Mouse (Mus musculus) forebrain, embryonic 16.5 days (tissue): ENCODE measurements around the gene Ifitm5. TPM values are rescaled to one million over a fixed set of nuclear protein-coding genes. Genes with fewer than 3 reads are reported as not detected.

Source experiments
- ATAC-seq: fragments of 200-750 bp; cut with Nextera tagmentation; 2 replicates; pipeline ENCODE4 v1.8.0; 2017; ENCODE audit warnings: mild to moderate bottlenecking, moderate library complexity
- H3K27ac ChIP-seq: fragments of 300-500 bp; sonication (generic); 2 replicates; pipeline ENCODE4 v1.5.1; 2014; ENCODE audit warnings: low read length, control low read depth
- H3K27me3 ChIP-seq: fragments of 300-500 bp; sonication (generic); replicated peaks from 2 replicates; pipeline ENCODE4 v1.6.1; 2014; ENCODE audit warnings: low read length; ENCODE audit not compliant: control insufficient read depth, insufficient read depth
- H3K36me3 ChIP-seq: fragments of 300-500 bp; sonication (generic); 2 replicates; pipeline ENCODE4 v1.6.1; 2014; ENCODE audit not compliant: control insufficient read depth, insufficient read depth
- H3K4me1 ChIP-seq: fragments of 300-500 bp; sonication (generic); replicated peaks from 2 replicates; pipeline ENCODE4 v1.6.1; 2014; ENCODE audit warnings: low read length; ENCODE audit not compliant: control insufficient read depth, insufficient read depth
- H3K4me2 ChIP-seq: fragments of 300-500 bp; sonication (generic); 2 replicates; pipeline ENCODE4 v1.6.1; 2014; ENCODE audit warnings: mild to moderate bottlenecking, low read length, control low read depth
- H3K4me3 ChIP-seq: fragments of 300-500 bp; sonication (generic); replicated peaks from 2 replicates; pipeline ENCODE4 v1.5.1; 2014; ENCODE audit warnings: mild to moderate bottlenecking, low read length, control low read depth
- H3K9ac ChIP-seq: fragments of 300-500 bp; sonication (generic); replicated peaks from 2 replicates; pipeline ENCODE4 v1.6.1; 2014; ENCODE audit warnings: low read depth, low read length, control low read depth
- H3K9me3 ChIP-seq: fragments of 300-500 bp; sonication (generic); 2 replicates; pipeline ENCODE4 v1.6.1; 2016; ENCODE audit warnings: low read length; ENCODE audit not compliant: control insufficient read depth
- WGBS: fragments of 180-500 bp; shearing (Covaris S2); extraction: QIAGEN DNeasy Blood & Tissue Kit; methylation state at CpG from one replicate; pipeline ENCODE4 v1.1.7; 2014; 5-methylcytosine and 5-hydroxymethylcytosine counted together
- polyA plus RNA-seq: library from polyadenylated mRNA; unstranded; fragments of >200 nt; fragmentation: Nextera tagmentation; extraction: Ambion mirVana; gene quantifications from 2 replicates; pipeline ENCODE4 v1.2.1, GENCODE M21; 2015

Ifitm5 gene
- polyA plus RNA-seq, 1 experiment from 2014 or later, result 0.38 TPM

GRCm38 (mm10) chr7:140902036-140902875 lies 47.8 kb downstream of the Ifitm5 start:
- Histone ChIP-seq H3K27ac (no peak overlapping the region), H3K27me3 (no peaks in the 10 kb centered on the region), H3K4me1 (0 out of 2 replicates have a peak, but pooled peaks cover 4% of the 10 kb centered on the region), H3K36me3 (peaks cover 6% of the 10 kb centered on the region; the same call in 1 of the 2 replicates), H3K4me3 (no peak overlapping the region), H3K4me2 (no peak overlapping the region), H3K9me3 (no peaks in the 10 kb centered on the region), H3K9ac (no peak overlapping the region)
- no peak for ATAC-seq
- WGBS, result 75% methylated on average over 15 of the region's 15 CpGs

- Histone ChIP-seq H3K4me3 (no peak within 1 kb of the TSS), H3K36me3 (peaks cover 9% of the 10 kb centered on the region; the same call in 1 of the 2 replicates), H3K9me3 (no peaks in the 10 kb centered on the region), H3K4me1 (0 out of 2 replicates have a peak, but pooled peaks cover 4% of the 10 kb centered on the region), H3K4me2 (no peak within 1 kb of the TSS), H3K9ac (no peak within 1 kb of the TSS), H3K27ac (no peak within 1 kb of the TSS), H3K27me3 (no peaks in the 10 kb centered on the region)
- no peak for ATAC-seq
- WGBS, result 84% methylated on average over 10 of the region's 10 CpGs
Measured at GRCm38 (mm10) chr7:140900220-140900619, 49.9 kb downstream of the Ifitm5 start, which contains the start of gene Cox8b. Gene Cox8b (minus strand): TSS chr7:140900446.

DNA sequence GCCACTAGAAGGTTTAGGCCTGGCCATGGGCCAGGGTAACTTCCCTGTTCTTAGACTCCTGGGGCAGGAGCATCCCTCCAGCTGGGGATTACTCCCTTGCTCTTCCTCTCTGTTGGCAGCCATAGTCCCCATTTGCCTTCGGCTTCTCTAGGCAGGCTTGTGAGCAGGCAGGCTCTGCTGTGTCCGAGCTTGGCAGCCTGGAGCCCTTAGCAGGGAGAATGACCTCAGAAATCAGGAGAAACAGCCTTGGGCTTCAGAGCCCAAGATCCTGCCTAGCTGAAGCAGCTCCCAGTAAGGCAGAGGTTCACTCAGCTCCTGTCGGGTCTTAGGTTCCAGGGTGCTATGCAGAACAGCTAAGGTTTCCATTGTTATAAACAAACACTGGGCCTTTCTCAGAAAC lies 51.0 kb downstream of the Ifitm5 start:
- Histone ChIP-seq H3K27ac (no peak overlapping the region), H3K36me3 (peaks cover 17% of the 10 kb centered on the region), H3K4me1 (0 out of 2 replicates have a peak, but pooled peaks cover 4% of the 10 kb centered on the region), H3K27me3 (no peaks in the 10 kb centered on the region), H3K4me3 (no peak overlapping the region), H3K4me2 (no peak overlapping the region), H3K9ac (no peak overlapping the region), H3K9me3 (no peaks in the 10 kb centered on the region)
- WGBS, result 91% methylated on average over 3 of the region's 3 CpGs
- ATAC-seq, result no peak

Other genes with a start within 250 kb of the Ifitm5 start
- gene Cyp2e1, start 186.6 kb downstream of the Ifitm5 start, polyA plus RNA-seq, result not detected in 2 replicates
- 0.34 and 0.40 TPM in 2 replicates for gene Syce1, start 162.4 kb downstream of the Ifitm5 start, polyA plus RNA-seq
- gene Zfp941, start 128.1 kb downstream of the Ifitm5 start, polyA plus RNA-seq, result 9.5 and 15.3 TPM in 2 replicates
- not detected in 2 replicates for gene Urah, start 115.3 kb downstream of the Ifitm5 start, polyA plus RNA-seq
- gene Scgb1c1, start 104.7 kb downstream of the Ifitm5 start, polyA plus RNA-seq, result 1.7 TPM in 1 of 2 replicates, not detected in the other
- gene Odf3, start 102.5 kb downstream of the Ifitm5 start, polyA plus RNA-seq, result not detected in 2 replicates
- gene Gm45785, start 94.0 kb downstream of the Ifitm5 start, polyA plus RNA-seq, result not detected in 2 replicates
- 91.2 and 101 TPM in 2 replicates for gene Ric8a, start 93.3 kb downstream of the Ifitm5 start, polyA plus RNA-seq
- gene Bet1l, start 92.7 kb downstream of the Ifitm5 start, polyA plus RNA-seq, result 35.6 and 40.4 TPM in 2 replicates
- 272 and 303 TPM in 2 replicates for gene Psmd13, start 68.3 kb downstream of the Ifitm5 start, polyA plus RNA-seq
- gene Sirt3, start 68.0 kb downstream of the Ifitm5 start, polyA plus RNA-seq, result 29.5 and 38.5 TPM in 2 replicates
- not detected in 2 replicates for gene Cox8b, start 49.8 kb downstream of the Ifitm5 start, polyA plus RNA-seq
- 0.68 and 0.71 TPM in 2 replicates for gene Nlrp6, start 29.4 kb downstream of the Ifitm5 start, polyA plus RNA-seq
- 8.9 and 10.1 TPM in 2 replicates for gene Pgghg, start 8.9 kb downstream of the Ifitm5 start, polyA plus RNA-seq
- not detected in 2 replicates for gene Gm45717, start 5.6 kb upstream of the Ifitm5 start, polyA plus RNA-seq
- gene Ifitm2, start 5.7 kb upstream of the Ifitm5 start, polyA plus RNA-seq, result 126 and 150 TPM in 2 replicates
- 9.0 and 11.2 TPM in 2 replicates for gene Ifitm1, start 16.9 kb upstream of the Ifitm5 start, polyA plus RNA-seq
- 21.0 and 26.1 TPM in 2 replicates for gene Ifitm3, start 60.5 kb upstream of the Ifitm5 start, polyA plus RNA-seq
- 0.40 and 0.57 TPM in 2 replicates for gene Ifitm6, start 67.6 kb upstream of the Ifitm5 start, polyA plus RNA-seq
- gene Gm17387, start 78.8 kb upstream of the Ifitm5 start, polyA plus RNA-seq, result not detected in 2 replicates
- gene B4galnt4, start 110.8 kb upstream of the Ifitm5 start, polyA plus RNA-seq, result 45.4 and 53.0 TPM in 2 replicates
- gene Pkp3, start 127.9 kb upstream of the Ifitm5 start, polyA plus RNA-seq, result 0.17 TPM in 1 of 2 replicates, not detected in the other
- 2.1 TPM in 2 replicates for gene Sigirr, start 150.3 kb upstream of the Ifitm5 start, polyA plus RNA-seq
- gene Ano9, start 167.5 kb upstream of the Ifitm5 start, polyA plus RNA-seq, result 0.21 and 0.22 TPM in 2 replicates
- gene Ptdss2, start 172.1 kb upstream of the Ifitm5 start, polyA plus RNA-seq, result 74.9 and 78.9 TPM in 2 replicates
- gene Rnh1, start 222.6 kb upstream of the Ifitm5 start, polyA plus RNA-seq, result 41.0 and 45.7 TPM in 2 replicates
- 105 and 113 TPM in 2 replicates for gene Hras, start 243.7 kb upstream of the Ifitm5 start, polyA plus RNA-seq
- 10.0 and 13.9 TPM in 2 replicates for gene Lrrc56, start 243.9 kb upstream of the Ifitm5 start, polyA plus RNA-seq